Mouse (Mus musculus) monocyte, adult 5-6 weeks (primary cell): ENCODE data around the gene Ece1. TPM values are rescaled to one million over a fixed set of nuclear protein-coding genes. Genes with fewer than 3 reads are reported as not detected.
A peak's percentile ranks its signal among the peaks of the same experiment; 100 is the strongest.

Experiments
- ATAC-seq: fragments of 153-309, 156-312 bp; replicated peaks from 2 replicates; pipeline ENCODE4 v1.8.0; 2017; ENCODE audit warnings: mild to moderate bottlenecking; ENCODE audit not compliant: low TSS enrichment, insufficient number of reproducible peaks, severe bottlenecking, poor library complexity, low FRiP score
- total RNA-seq: library from RNA; stranded (forward); fragments of 200-1000, 200-491, 200-594 nt; gene quantifications from 3 replicates; pipeline ENCODE4 v1.2.3, GENCODE M21; 2017

Ece1 gene
- total RNA-seq, 1 experiment from 2014 or later = 7.1 TPM

DNA sequence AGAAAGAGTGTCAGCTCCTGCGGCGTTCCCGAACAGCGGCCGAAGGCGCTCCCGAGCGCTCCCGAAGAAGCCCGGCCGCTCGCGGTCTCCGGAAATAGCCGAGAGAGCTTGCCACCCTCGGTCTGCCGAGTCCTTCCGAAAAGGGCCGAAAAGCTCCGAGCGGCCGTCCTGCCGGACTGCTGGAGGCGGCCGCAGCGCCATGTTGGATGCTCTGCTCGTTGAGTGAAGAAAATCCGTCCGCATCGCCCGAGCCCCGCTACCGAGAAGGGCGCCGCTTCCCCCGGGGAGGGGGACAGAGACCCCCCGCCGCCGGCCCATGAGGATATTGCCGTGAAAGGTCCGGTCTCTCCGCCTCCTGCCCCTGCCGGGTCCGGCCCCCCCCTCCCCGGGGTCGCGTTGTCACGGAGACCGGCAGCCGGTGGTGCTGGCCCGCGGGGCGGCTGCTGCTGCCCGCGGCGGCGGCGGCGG, 131.3 kb downstream of the Ece1 start:
- peak; percentile 76 for ATAC-seq

- ATAC-seq = peak; percentile 38
Measured at GRCm38 (mm10) chr4:137993821-137994561, 132.0 kb downstream of the Ece1 start.

GRCm38 (mm10) chr4:137994562-137995336, 132.7 kb downstream of the Ece1 start:
- ATAC-seq = peak; percentile 67

DNA sequence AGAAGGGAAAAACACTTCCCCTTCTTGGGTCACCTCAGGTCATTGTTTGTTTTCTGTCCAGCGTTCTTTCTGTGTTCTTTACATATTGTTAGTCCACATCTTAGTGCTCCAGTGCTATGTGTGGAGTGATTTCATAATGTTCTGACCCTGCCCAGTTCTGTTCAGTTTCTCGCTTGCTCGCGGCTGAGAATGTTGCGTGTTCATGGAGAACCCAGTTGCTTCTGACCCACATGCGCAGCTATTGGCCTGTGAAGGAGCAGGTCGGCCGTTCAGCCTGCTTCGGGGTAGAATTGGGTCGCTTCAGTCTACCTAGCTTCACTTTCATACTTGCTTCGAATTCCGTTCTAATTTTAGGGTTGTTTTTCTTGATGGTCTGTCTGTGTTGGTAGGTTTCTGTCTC, 133.4 kb downstream of the Ece1 start:
- peak; percentile 55 for ATAC-seq

DNA sequence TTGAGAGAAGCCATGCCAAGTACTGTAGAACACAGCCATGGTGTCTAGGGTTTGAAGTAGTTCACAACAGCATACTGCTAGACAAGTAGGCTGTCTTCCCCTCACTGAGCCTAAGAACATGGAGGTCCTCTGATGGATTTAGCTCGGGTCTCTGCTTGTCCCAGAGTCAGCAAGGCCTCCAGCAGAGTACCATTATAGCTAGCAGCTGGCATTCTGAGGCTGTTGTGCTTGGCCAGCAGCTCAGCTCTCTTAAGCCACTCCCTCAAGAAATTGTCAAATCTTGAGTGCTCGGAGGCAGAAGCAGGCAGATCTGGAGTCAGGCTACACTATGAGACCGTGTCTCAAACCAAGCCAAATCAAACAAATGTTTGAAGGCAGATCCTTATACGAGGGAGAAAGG, 136.2 kb downstream of the Ece1 start:
- ATAC-seq = no peak

DNA sequence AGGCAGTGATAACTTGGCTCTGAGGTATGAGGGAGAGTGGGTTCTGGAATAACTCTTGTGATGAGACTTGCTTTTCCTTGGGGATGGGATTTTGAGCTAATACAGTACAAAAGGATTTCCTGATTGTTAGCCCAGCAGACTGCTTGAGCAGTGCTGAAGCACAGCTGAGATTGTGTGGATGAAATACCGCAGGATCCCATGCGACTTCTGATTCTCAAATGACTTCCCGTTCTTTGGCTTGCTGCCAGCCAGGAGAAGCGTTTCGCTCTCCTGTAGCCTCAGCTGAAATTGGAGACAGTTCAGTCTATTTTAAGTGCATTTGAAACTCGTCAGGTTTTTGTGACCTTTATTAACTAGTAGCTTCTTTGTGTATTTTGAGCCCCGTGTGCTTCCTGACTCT, 138.6 kb downstream of the Ece1 start:
- ATAC-seq = no peak

DNA sequence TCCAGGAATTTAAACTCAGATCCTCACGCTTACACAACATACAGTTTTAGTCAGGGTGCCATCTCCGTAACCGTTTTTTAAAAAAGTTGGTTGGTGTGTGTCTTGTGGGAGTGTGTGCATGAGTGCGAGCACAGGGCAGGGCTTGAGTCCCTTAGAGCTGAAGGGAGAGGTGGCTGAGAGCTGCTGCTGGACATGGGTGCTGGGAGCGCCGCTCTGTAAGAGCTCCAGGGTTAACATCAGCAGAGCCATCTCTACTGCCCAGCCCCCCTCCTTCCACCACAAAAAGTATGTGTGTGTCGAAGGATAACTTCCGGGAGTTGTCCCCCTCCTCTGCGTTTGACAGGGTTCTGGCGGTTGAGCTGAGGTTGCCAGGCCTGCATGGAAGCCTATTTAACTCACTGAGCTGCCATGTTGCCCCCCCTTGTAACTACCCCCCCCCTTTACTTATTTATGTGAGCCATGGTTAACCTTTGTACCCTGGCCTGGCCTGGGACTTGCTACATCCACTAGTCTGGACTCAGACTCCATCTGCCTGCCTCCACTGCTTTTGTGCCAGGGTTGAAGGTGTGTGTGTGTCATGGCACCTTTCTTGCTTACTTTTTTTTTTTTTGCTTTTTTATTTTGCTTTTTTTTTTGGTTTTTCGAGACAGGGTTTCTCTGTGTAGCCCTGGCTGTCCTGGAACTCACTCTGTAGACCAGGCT, 142.0 kb downstream of the Ece1 start:
- no peak for ATAC-seq

GRCm38 (mm10) chr4:138005781-138006180, 143.7 kb downstream of the Ece1 start:
- ATAC-seq = no peak

DNA sequence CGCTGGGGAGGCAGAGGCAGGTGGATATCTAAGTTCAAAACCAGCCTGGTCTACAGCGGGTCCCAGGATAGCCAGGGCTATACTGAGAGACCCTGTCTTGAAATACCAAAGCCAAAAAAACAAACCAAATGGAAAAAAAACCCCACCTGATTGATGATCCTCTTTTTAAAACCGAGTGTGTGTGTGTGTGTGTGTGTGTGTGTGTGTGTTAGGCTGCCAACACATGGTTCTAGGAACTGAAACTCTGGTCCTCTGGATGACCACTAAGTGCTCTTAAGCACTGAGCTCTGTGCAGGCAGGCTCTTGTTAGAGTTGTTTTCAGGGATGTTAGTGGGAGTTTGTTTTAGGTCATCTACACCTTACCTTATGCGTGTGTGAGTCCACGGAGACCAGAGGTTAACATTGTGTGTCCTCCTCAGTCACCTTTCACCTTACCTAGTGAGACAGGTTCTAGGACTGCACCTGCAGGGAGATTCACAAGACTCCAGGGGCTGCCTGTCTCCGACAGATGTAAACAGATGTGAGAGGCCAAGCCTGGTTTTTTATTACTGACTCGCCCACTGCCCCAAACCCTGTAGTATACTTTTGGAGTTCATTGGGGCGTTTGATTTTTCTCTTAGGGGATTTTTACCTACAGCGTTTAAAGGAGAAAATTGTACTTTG, 145.0 kb downstream of the Ece1 start:
- peak; percentile 31 for ATAC-seq

- ATAC-seq = no peak
Measured at GRCm38 (mm10) chr4:138008646-138009045, 146.6 kb downstream of the Ece1 start.

DNA sequence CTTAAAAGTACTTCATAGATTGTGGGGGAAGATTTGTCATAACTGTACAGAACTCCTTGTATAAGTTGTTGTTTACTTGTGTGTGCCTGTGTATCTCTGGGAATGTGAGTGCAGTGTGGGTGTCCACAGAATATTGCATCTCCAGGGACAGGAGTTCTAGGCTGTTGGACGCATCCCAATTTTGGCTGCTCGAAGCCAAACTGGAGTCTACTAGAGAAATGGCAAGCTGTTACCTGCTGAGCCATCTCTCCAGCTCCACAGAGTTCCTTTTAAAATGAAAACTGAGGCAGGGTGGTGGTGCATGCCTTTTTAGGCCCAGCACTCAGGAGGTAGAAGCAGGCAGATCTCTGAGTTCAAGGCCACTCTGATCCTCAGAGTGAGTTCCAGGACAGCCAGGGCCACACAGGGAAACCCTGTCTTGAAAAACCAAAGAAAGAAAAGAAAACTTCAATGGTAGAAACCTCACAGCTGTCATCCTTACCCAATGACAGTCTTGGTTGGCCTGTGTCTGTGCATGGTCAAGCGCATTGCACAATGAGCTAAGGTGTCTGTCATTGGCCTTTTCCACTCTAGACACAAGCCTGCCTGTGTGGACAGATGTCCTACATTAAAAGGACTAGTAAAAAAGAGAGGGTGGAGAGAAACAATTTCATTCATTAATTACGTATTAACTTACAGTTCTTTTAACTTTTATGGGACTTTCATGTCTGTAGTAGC, 147.9 kb downstream of the Ece1 start:
- ATAC-seq = no peak

GRCm38 (mm10) chr4:138013723-138014479, 151.9 kb downstream of the Ece1 start:
- peak; percentile 67; the same call in 1 of the 2 replicates for ATAC-seq

Other genes starting within 250 kb of the Ece1 start
- 2.3 to 5.5 TPM (median 3.0 TPM) in 3 replicates for gene Rap1gap, start 197.5 kb upstream of the Ece1 start, total RNA-seq
- gene Alpl, start 65.9 kb upstream of the Ece1 start, total RNA-seq = not detected in 3 replicates
- 94.4 to 146 TPM (median 114 TPM) in 3 replicates for gene Eif4g3, start 130.8 kb downstream of the Ece1 start, total RNA-seq